Comparison of ENCODE assay signal across 8 mouse cellular contexts in the genomic region with DNA sequence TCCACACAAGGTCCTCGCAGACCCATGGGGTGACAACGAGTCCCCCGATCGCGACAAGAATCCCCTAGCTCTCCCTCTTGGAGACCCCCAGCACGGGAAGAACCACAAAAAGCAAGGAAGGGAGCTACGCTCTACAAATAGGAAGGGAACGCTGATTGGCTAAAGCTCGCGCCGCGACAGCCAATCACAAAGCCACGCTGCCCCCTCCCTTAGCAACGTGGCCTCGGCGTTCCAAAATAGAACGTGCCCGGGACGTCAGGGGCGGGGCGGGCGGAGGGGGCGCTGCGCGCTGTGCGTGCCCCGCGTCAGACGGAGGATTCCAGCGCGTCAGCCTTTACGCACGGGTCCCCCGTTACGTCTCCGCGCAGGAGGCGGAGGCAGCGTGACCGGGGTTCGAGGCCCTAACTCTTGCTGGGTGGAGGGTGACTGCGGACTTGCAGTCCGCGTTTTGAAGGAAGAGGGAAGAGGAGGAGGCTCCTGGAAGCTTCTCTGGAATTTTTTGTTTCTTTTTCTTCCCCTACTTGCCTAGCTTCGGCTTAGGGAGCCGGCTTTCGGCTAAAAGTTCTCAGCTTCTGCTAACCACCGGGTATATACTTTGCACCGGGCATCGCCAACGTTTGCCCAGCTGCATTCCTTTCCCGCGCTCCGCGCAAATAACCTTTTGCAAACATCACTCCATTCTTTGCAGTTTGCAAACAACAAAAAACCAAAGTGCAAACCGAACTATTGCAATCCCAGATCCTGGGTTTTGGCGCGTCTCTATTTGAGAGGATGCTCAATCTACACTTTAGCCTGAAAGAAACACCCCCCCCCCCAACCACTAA. TPM values are rescaled to one million over a fixed set of nuclear protein-coding genes. Genes with fewer than 3 reads are reported as not detected.
DNase-seq lines count a peak whose midpoint lies in the region; ATAC-seq and TF ChIP-seq lines count a peak whose summit lies in the region.

No protein-coding gene starts in this region.

- peak overlapping the region; percentile 99 for H3K4me2 ChIP-seq in kidney, embryonic 14.5 days (replicated peaks; ENCODE audit: low read depth, low read length)
- peak overlapping the region; percentile 92 for H3K4me2 ChIP-seq in limb, embryonic 14.5 days (replicated peaks; ENCODE audit: low read depth, low read length, severe bottlenecking)
- H3K4me2 ChIP-seq in midbrain, embryonic 16.5 days (ENCODE audit: low read length) = peak overlapping the region; percentile 98

- no peak for TF ChIP-seq CTCF in bone marrow macrophage, adult 2 months (IDR thresholded peaks at IDR 0.05; ENCODE audit: low read depth, low read length)
- no peak for TF ChIP-seq CTCF in embryonic fibroblast, embryonic 13.5 days (IDR thresholded peaks at IDR 0.05; ENCODE audit: borderline replicate concordance, insufficient read depth, low read length)

- peaks cover 4% of the 10 kb centered on the region; the same call in 1 of the 2 replicates for H3K4me1 ChIP-seq in bone marrow macrophage, adult 2 months (ENCODE audit: control insufficient read depth, insufficient read depth, low read length)
- H3K4me1 ChIP-seq in embryonic fibroblast, embryonic 13.5 days (ENCODE audit: control insufficient read depth, insufficient read depth, low read length) = no peaks in the 10 kb centered on the region
- peaks cover 42% of the 10 kb centered on the region for H3K4me1 ChIP-seq in heart, embryonic 10.5 days
- H3K4me1 ChIP-seq in kidney, embryonic 14.5 days (ENCODE audit: control insufficient read depth, insufficient read depth, low read length) = peaks cover 4% of the 10 kb centered on the region; the same call in 1 of the 2 replicates
- H3K4me1 ChIP-seq in limb, embryonic 14.5 days (ENCODE audit: control insufficient read depth, insufficient read depth, low read length) = peaks cover 20% of the 10 kb centered on the region
- H3K4me1 ChIP-seq in midbrain, embryonic 16.5 days (ENCODE audit: control insufficient read depth, insufficient read depth, low read length) = peaks cover 33% of the 10 kb centered on the region

- no peaks in the 10 kb centered on the region for H3K9me3 ChIP-seq in heart, embryonic 10.5 days
- H3K9me3 ChIP-seq in kidney, embryonic 14.5 days (ENCODE audit: control insufficient read depth, low read length) = no peaks in the 10 kb centered on the region
- H3K9me3 ChIP-seq in limb, embryonic 14.5 days (ENCODE audit: control insufficient read depth, low read length) = no peaks in the 10 kb centered on the region
- no peaks in the 10 kb centered on the region for H3K9me3 ChIP-seq in midbrain, embryonic 16.5 days (replicated peaks; ENCODE audit: control insufficient read depth, low read length, poor library complexity, severe bottlenecking)

- peak overlapping the region; percentile 55 for H3K27ac ChIP-seq in bone marrow macrophage, adult 2 months (ENCODE audit: insufficient read depth, low read depth, low read length)
- H3K27ac ChIP-seq in embryonic fibroblast, embryonic 13.5 days (ENCODE audit: insufficient read depth, low read length) = peak overlapping the region; percentile 39; the same call in 1 of the 2 replicates
- peak overlapping the region; percentile 89 for H3K27ac ChIP-seq in heart, embryonic 10.5 days
- peak overlapping the region; percentile 47; the same call in 1 of the 2 replicates for H3K27ac ChIP-seq in kidney, embryonic 14.5 days (ENCODE audit: low read depth, low read length)
- H3K27ac ChIP-seq in limb, embryonic 14.5 days (replicated peaks; ENCODE audit: low read depth, low read length) = peak overlapping the region; percentile 71
- peak overlapping the region; percentile 77 for H3K27ac ChIP-seq in midbrain, embryonic 16.5 days (ENCODE audit: low read length)

- 0 out of 2 replicates have a peak, but pooled peaks have one; percentile 47 for TF ChIP-seq POLR2A in bone marrow macrophage, adult 2 months (IDR thresholded peaks at IDR 0.05; ENCODE audit: borderline replicate concordance, low read depth, low read length)
- peak; percentile 48 for TF ChIP-seq POLR2A in embryonic fibroblast, embryonic 13.5 days (IDR thresholded peaks at IDR 0.05; ENCODE audit: low read depth, low read length)
- TF ChIP-seq POLR2A in limb, embryonic 14.5 days (IDR thresholded peaks at IDR 0.05; ENCODE audit: borderline replicate concordance, extremely low read depth, insufficient read depth, insufficient read length) = no peak

- peak overlapping the region; percentile 57 for H3K9ac ChIP-seq in kidney, embryonic 14.5 days (ENCODE audit: low read depth, low read length)
- H3K9ac ChIP-seq in limb, embryonic 14.5 days (ENCODE audit: low read depth, low read length, severe bottlenecking) = peak overlapping the region; percentile 64
- peak overlapping the region; percentile 62 for H3K9ac ChIP-seq in midbrain, embryonic 16.5 days (ENCODE audit: low read depth, low read length)

- peak overlapping the region; percentile 64 for H3K4me3 ChIP-seq in bone marrow macrophage, adult 2 months (ENCODE audit: insufficient read depth, low read length)
- H3K4me3 ChIP-seq in embryonic fibroblast, embryonic 13.5 days (ENCODE audit: insufficient read depth, low read length) = peak overlapping the region; percentile 85
- peak overlapping the region; percentile 86 for H3K4me3 ChIP-seq in heart, embryonic 10.5 days
- peak overlapping the region; percentile 68 for H3K4me3 ChIP-seq in kidney, embryonic 14.5 days (ENCODE audit: low read length)
- peak overlapping the region; percentile 57 for H3K4me3 ChIP-seq in limb, embryonic 14.5 days (replicated peaks; ENCODE audit: low read length)
- peak overlapping the region; percentile 62 for H3K4me3 ChIP-seq in midbrain, embryonic 16.5 days (ENCODE audit: low read depth, low read length)

- no peaks in the 10 kb centered on the region for H3K36me3 ChIP-seq in heart, embryonic 10.5 days
- H3K36me3 ChIP-seq in kidney, embryonic 14.5 days (ENCODE audit: control insufficient read depth, insufficient read depth, low read length) = no peaks in the 10 kb centered on the region
- H3K36me3 ChIP-seq in limb, embryonic 14.5 days (ENCODE audit: control insufficient read depth, insufficient read depth, low read length) = no peaks in the 10 kb centered on the region
- no peaks in the 10 kb centered on the region for H3K36me3 ChIP-seq in midbrain, embryonic 16.5 days (ENCODE audit: control insufficient read depth, insufficient read depth, low read length)

- ATAC-seq in kidney, embryonic 14.5 days (ENCODE audit: low FRiP score, low TSS enrichment) = peak; percentile 80
- peak; percentile 91 for ATAC-seq in limb, embryonic 14.5 days (ENCODE audit: low FRiP score, low read depth)
- peak; percentile 86 for ATAC-seq in midbrain, embryonic 16.5 days

- peaks cover 46% of the 10 kb centered on the region for H3K27me3 ChIP-seq in heart, embryonic 10.5 days (ENCODE audit: insufficient read depth, poor library complexity, severe bottlenecking)
- peaks cover 35% of the 10 kb centered on the region for H3K27me3 ChIP-seq in kidney, embryonic 14.5 days (ENCODE audit: control insufficient read depth, insufficient read depth, low read length)
- peaks cover 38% of the 10 kb centered on the region for H3K27me3 ChIP-seq in limb, embryonic 14.5 days (ENCODE audit: control insufficient read depth, insufficient read depth, low read length)
- peaks cover 33% of the 10 kb centered on the region for H3K27me3 ChIP-seq in midbrain, embryonic 16.5 days (ENCODE audit: control insufficient read depth, insufficient read depth, low read depth, low read length)

- WGBS in heart, embryonic 10.5 days = under 1% methylated on average over 58 of the region's 58 CpGs
- under 1% methylated on average over 58 of the region's 58 CpGs for WGBS in kidney, embryonic 14.5 days
- WGBS in limb, embryonic 14.5 days = under 1% methylated on average over 53 of the region's 58 CpGs
- under 1% methylated on average over 58 of the region's 58 CpGs for WGBS in midbrain, embryonic 16.5 days

- DNase-seq in B cell, adult 2 months = peak; percentile 95 to 96
- DNase-seq in heart, embryonic 10.5 days (ENCODE audit: low spot score) = peak; percentile 98
- DNase-seq in limb, embryonic 14.5 days (ENCODE audit: low spot score) = peak; percentile 96
- peak; percentile 78 to 94 for DNase-seq in spleen, postnatal 10 days (ENCODE audit: low spot score in 2 of 2)

RNA-seq across cellular contexts. Expression of gene Fosb, which starts 1.2 kb away (rescaled TPM):
- polyA plus RNA-seq in bone marrow macrophage, adult 2 months (2012; ENCODE audit: insufficient read depth, insufficient read length, missing spikeins) = 0.68 TPM in 1 of 2 replicates, not detected in the other
- polyA plus RNA-seq in embryonic fibroblast, embryonic 13.5 days (2011; ENCODE audit: insufficient read length, low read depth, missing spikeins) = 2.1 and 2.7 TPM in 2 replicates
- polyA plus RNA-seq in heart, embryonic 10.5 days (2016; fragmentation: Nextera tagmentation; extraction: Ambion mirVana) = 0.24 and 0.27 TPM in 2 replicates
- polyA plus RNA-seq in kidney, embryonic 14.5 days (2014; fragmentation: Nextera tagmentation; extraction: Ambion mirVana) = 0.14 and 0.20 TPM in 2 replicates
- polyA plus RNA-seq in limb, embryonic 14.5 days (2012; rRNA removed) = 0.69 and 0.88 TPM in 2 replicates
- 0.14 and 0.28 TPM in 2 replicates for polyA plus RNA-seq in limb, embryonic 14.5 days (2014; fragmentation: Nextera tagmentation; extraction: Ambion mirVana)
- 0.06 TPM in 2 replicates for polyA plus RNA-seq in midbrain, embryonic 16.5 days (2015; fragmentation: Nextera tagmentation; extraction: Ambion mirVana)

RNA-seq across cellular contexts. Expression of gene Rtn2, which starts 26.2 kb away (rescaled TPM):
- polyA plus RNA-seq in bone marrow macrophage, adult 2 months (2012; ENCODE audit: insufficient read depth, insufficient read length, missing spikeins) = 1.4 and 2.0 TPM in 2 replicates
- polyA plus RNA-seq in embryonic fibroblast, embryonic 13.5 days (2011; ENCODE audit: insufficient read length, low read depth, missing spikeins) = 6.8 and 7.8 TPM in 2 replicates
- 22.4 and 26.0 TPM in 2 replicates for polyA plus RNA-seq in heart, embryonic 10.5 days (2016; fragmentation: Nextera tagmentation; extraction: Ambion mirVana)
- 5.4 and 5.7 TPM in 2 replicates for polyA plus RNA-seq in kidney, embryonic 14.5 days (2014; fragmentation: Nextera tagmentation; extraction: Ambion mirVana)
- polyA plus RNA-seq in limb, embryonic 14.5 days (2012; rRNA removed) = 44.3 and 59.4 TPM in 2 replicates
- polyA plus RNA-seq in limb, embryonic 14.5 days (2014; fragmentation: Nextera tagmentation; extraction: Ambion mirVana) = 22.5 and 30.6 TPM in 2 replicates
- polyA plus RNA-seq in midbrain, embryonic 16.5 days (2015; fragmentation: Nextera tagmentation; extraction: Ambion mirVana) = 111 and 114 TPM in 2 replicates

RNA-seq across cellular contexts. Expression of gene Ppm1n, which starts 28.8 kb away (rescaled TPM):
- 0.93 and 4.2 TPM in 2 replicates for polyA plus RNA-seq in bone marrow macrophage, adult 2 months (2012; ENCODE audit: insufficient read depth, insufficient read length, missing spikeins)
- not detected in 2 replicates for polyA plus RNA-seq in embryonic fibroblast, embryonic 13.5 days (2011; ENCODE audit: insufficient read length, low read depth, missing spikeins)
- 0.13 TPM in 1 of 2 replicates, not detected in the other for polyA plus RNA-seq in heart, embryonic 10.5 days (2016; fragmentation: Nextera tagmentation; extraction: Ambion mirVana)
- polyA plus RNA-seq in kidney, embryonic 14.5 days (2014; fragmentation: Nextera tagmentation; extraction: Ambion mirVana) = not detected in 2 replicates
- not detected in 2 replicates for polyA plus RNA-seq in limb, embryonic 14.5 days (2012; rRNA removed)
- polyA plus RNA-seq in limb, embryonic 14.5 days (2014; fragmentation: Nextera tagmentation; extraction: Ambion mirVana) = not detected in 2 replicates
- 1.5 and 1.6 TPM in 2 replicates for polyA plus RNA-seq in midbrain, embryonic 16.5 days (2015; fragmentation: Nextera tagmentation; extraction: Ambion mirVana)

RNA-seq across cellular contexts. Expression of gene Ercc1, which starts 35.9 kb away (rescaled TPM):
- 30.7 and 35.4 TPM in 2 replicates for polyA plus RNA-seq in bone marrow macrophage, adult 2 months (2012; ENCODE audit: insufficient read depth, insufficient read length, missing spikeins)
- 44.9 and 52.2 TPM in 2 replicates for polyA plus RNA-seq in embryonic fibroblast, embryonic 13.5 days (2011; ENCODE audit: insufficient read length, low read depth, missing spikeins)
- 74.0 and 84.2 TPM in 2 replicates for polyA plus RNA-seq in heart, embryonic 10.5 days (2016; fragmentation: Nextera tagmentation; extraction: Ambion mirVana)
- 95.2 and 102 TPM in 2 replicates for polyA plus RNA-seq in kidney, embryonic 14.5 days (2014; fragmentation: Nextera tagmentation; extraction: Ambion mirVana)
- polyA plus RNA-seq in limb, embryonic 14.5 days (2012; rRNA removed) = 72.3 and 93.5 TPM in 2 replicates
- polyA plus RNA-seq in limb, embryonic 14.5 days (2014; fragmentation: Nextera tagmentation; extraction: Ambion mirVana) = 74.3 and 86.1 TPM in 2 replicates
- 80.1 and 82.4 TPM in 2 replicates for polyA plus RNA-seq in midbrain, embryonic 16.5 days (2015; fragmentation: Nextera tagmentation; extraction: Ambion mirVana)

RNA-seq across cellular contexts. Expression of gene Vasp, which starts 37.0 kb away (rescaled TPM):
- polyA plus RNA-seq in bone marrow macrophage, adult 2 months (2012; ENCODE audit: insufficient read depth, insufficient read length, missing spikeins) = 178 and 187 TPM in 2 replicates
- polyA plus RNA-seq in embryonic fibroblast, embryonic 13.5 days (2011; ENCODE audit: insufficient read length, low read depth, missing spikeins) = 161 and 186 TPM in 2 replicates
- 99.0 and 112 TPM in 2 replicates for polyA plus RNA-seq in heart, embryonic 10.5 days (2016; fragmentation: Nextera tagmentation; extraction: Ambion mirVana)
- polyA plus RNA-seq in kidney, embryonic 14.5 days (2014; fragmentation: Nextera tagmentation; extraction: Ambion mirVana) = 54.2 and 56.5 TPM in 2 replicates
- polyA plus RNA-seq in limb, embryonic 14.5 days (2012; rRNA removed) = 126 and 169 TPM in 2 replicates
- 66.7 and 67.0 TPM in 2 replicates for polyA plus RNA-seq in limb, embryonic 14.5 days (2014; fragmentation: Nextera tagmentation; extraction: Ambion mirVana)
- polyA plus RNA-seq in midbrain, embryonic 16.5 days (2015; fragmentation: Nextera tagmentation; extraction: Ambion mirVana) = 35.5 and 40.9 TPM in 2 replicates

Comparison
In these comparisons a context has a peak if more than half of its experiments do, and no peak if none do; other contexts are left out.
1. Peak in every context shown above with its lines: DNase-seq, ATAC-seq, H3K4me3 ChIP-seq and H3K27ac ChIP-seq.
2. H3K27ac ChIP-seq: peak in every context shown above with its lines; median percentile 89 in heart, embryonic 10.5 days; 77 in midbrain, embryonic 16.5 days; 71 in limb, embryonic 14.5 days; 55 in bone marrow macrophage, adult 2 months; 47 in kidney, embryonic 14.5 days; 39 in embryonic fibroblast, embryonic 13.5 days.